Mouse (Mus musculus) liver, adult 2 months (tissue): ENCODE results near the gene Nudt3.

Experiments used
- CTCF ChIP-seq: fragments of 200-500 bp; IDR thresholded peaks from 2 replicates; pipeline ENCODE4 v1.5.1; 2011; ENCODE audit warnings: low read depth, low read length, control low read depth
- POLR2A ChIP-seq: fragments of 200-500 bp; IDR thresholded peaks from 2 replicates; pipeline ENCODE4 v1.6.1; 2011; ENCODE audit warnings: low read length, control low read depth; ENCODE audit not compliant: insufficient read depth; ENCODE audit errors: extremely low read depth

- no peak for TF ChIP-seq CTCF
- no peak for TF ChIP-seq POLR2A
These were observed 47.2 kb downstream of the Nudt3 start for GRCm38 (mm10) chr17:27576056-27576455.
